Comparison of ENCODE assay signal across 15 mouse cellular contexts in the genomic region with DNA sequence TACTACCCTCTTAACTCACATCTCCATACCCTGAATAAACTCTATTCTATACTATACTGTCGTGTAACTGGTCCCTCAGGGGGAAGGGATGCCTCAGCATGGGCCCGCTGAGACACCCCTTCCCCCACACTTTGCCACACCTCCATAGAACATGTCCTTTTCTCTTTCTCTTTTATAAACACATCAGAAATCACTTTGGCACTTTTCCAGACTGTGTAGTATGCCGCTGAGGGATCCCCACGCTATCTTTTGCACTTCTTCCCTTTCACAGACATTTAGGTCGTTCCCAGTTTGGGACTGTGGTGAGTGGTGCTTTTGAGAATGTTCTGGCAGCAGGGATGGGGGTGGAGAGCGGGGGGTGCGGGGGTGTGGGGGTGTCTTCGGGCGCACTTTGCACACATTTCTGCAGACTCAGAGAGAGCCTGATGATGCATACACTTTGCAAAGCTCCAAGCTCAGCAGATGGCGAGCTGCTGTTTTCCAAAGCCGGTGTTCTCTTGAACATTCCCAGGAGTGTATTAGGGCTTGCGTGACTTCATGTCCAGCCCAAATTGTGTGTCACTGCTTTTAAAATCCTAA. TPM values are rescaled to one million over a fixed set of nuclear protein-coding genes. Genes with fewer than 3 reads are reported as not detected.
DNase-seq lines count a peak whose midpoint lies in the region; ATAC-seq lines count a peak whose summit lies in the region.
"Had no signal": no experiment of that assay in that cellular context is flagged by ENCODE, and none has a peak within 500 bp of the region (broad histone marks: within the 10 kb centered on the region; RNA-seq: fewer than 3 reads in every experiment).

No protein-coding gene starts in this region.

- no peak overlapping the region for H3K4me3 ChIP-seq in heart, embryonic 11.5 days (ENCODE audit: low read depth, low read length)
- H3K4me3 ChIP-seq: lung, embryonic 15.5 days had no signal

- H3K27ac ChIP-seq in heart, embryonic 11.5 days (ENCODE audit: low read depth, low read length): no peak overlapping the region
- H3K27ac ChIP-seq: lung, embryonic 15.5 days had no signal

- no peaks in the 10 kb centered on the region for H3K36me3 ChIP-seq in heart, embryonic 11.5 days (ENCODE audit: control insufficient read depth, insufficient read depth, low read length)
- H3K36me3 ChIP-seq: lung, embryonic 15.5 days had no signal

- no peaks in the 10 kb centered on the region for H3K27me3 ChIP-seq in heart, embryonic 11.5 days (ENCODE audit: control insufficient read depth, insufficient read depth, low read length)
- H3K27me3 ChIP-seq: lung, embryonic 15.5 days had no signal

- peak; percentile 18 to 41 for DNase-seq in heart, adult 18-20 months
- DNase-seq in frontal cortex, adult 2 months (ENCODE audit: extremely low spot score in 1 of 2, low spot score in 1 of 2): peak; percentile 67 to 75
- peak; percentile 47 for DNase-seq in layer of hippocampus, adult 9-10 months (ENCODE audit: low spot score)
- peak; percentile 65 to 70 for DNase-seq in right cerebral cortex, adult 2 months (ENCODE audit: low spot score in 2 of 2)
- DNase-seq in adrenal gland, postnatal 14 days: no peak
- no peak for DNase-seq in B cell, adult 2 months
- DNase-seq in spleen, postnatal 10 days (ENCODE audit: low spot score in 2 of 2): no peak
- DNase-seq: cerebellum, adult 11 months; kidney, postnatal 25 days; liver; thymus, postnatal 4 days had no signal

- no peak overlapping the region for H3K4me2 ChIP-seq in heart, embryonic 11.5 days
- H3K4me2 ChIP-seq: lung, embryonic 15.5 days; midbrain, embryonic 11.5 days had no signal

- 79% methylated on average over 12 of the region's 12 CpGs for WGBS in heart, embryonic 11.5 days (ENCODE audit: insufficient replicate concordance)

- H3K9me3 ChIP-seq in heart, embryonic 11.5 days (replicated peaks; ENCODE audit: control insufficient read depth, low read length): no peaks in the 10 kb centered on the region
- H3K9me3 ChIP-seq: lung, embryonic 15.5 days had no signal

- H3K4me1 ChIP-seq in heart, embryonic 11.5 days (ENCODE audit: control insufficient read depth, insufficient read depth, low read length): no peaks in the 10 kb centered on the region
- H3K4me1 ChIP-seq: lung, embryonic 15.5 days had no signal

- ATAC-seq in heart, embryonic 11.5 days (replicated peaks; ENCODE audit: insufficient number of reproducible peaks, low FRiP score, low TSS enrichment): no peak

- H3K9ac ChIP-seq in heart, embryonic 11.5 days (ENCODE audit: low read depth, low read length): no peak overlapping the region
- H3K9ac ChIP-seq: lung, embryonic 15.5 days had no signal

RNA-seq across cellular contexts. Expression of a gene that starts 8.1 kb away (rescaled TPM):
- total RNA-seq in heart, adult 18-20 months (2021): not detected
- polyA plus RNA-seq in heart, embryonic 11.5 days (2014; fragmentation: Nextera tagmentation; extraction: Ambion mirVana): 0.37 and 0.62 TPM in 2 replicates
- polyA plus RNA-seq in frontal cortex, adult 2 months (2012; rRNA removed): 1.2 and 1.6 TPM in 2 replicates
- total RNA-seq in adrenal gland, postnatal 14 days (2021): 0.22 TPM in 1 of 2 replicates, not detected in the other
- total RNA-seq: common myeloid progenitor, adult 5-6 weeks had no signal

Comparison
In these comparisons a context has a peak if more than half of its experiments do, and no peak if none do; other contexts are left out.
1. DNase-seq: peak in heart, adult 18-20 months (2 of 2), frontal cortex, adult 2 months (2 of 2), layer of hippocampus, adult 9-10 months (single experiment) and right cerebral cortex, adult 2 months (2 of 2); none in adrenal gland, postnatal 14 days (single experiment), B cell, adult 2 months (0 of 2) and spleen, postnatal 10 days (0 of 2).